Mouse (Mus musculus): ENCODE data around the gene Aanat.

GRCm38 (mm10) chr11:116593345-116593744, 7.1 kb downstream of the Aanat start:
- no peak for TF ChIP-seq CTCF (IDR thresholded peaks at IDR 0.05; ENCODE audit: low read depth)
- no peak for TF ChIP-seq EP300 (IDR thresholded peaks at IDR 0.05; ENCODE audit: low read depth)

All from heart, postnatal 0 days (tissue).